Mouse (Mus musculus) megakaryocyte, embryonic 14.5 days (primary cell): ENCODE results near the gene Ceacam11. TPM values are rescaled to one million over a fixed set of nuclear protein-coding genes. Genes with fewer than 3 reads are reported as not detected.
"Not testable (repeated sequence)": the region's sequence is repeated elsewhere in the genome, so short reads cannot be mapped to it uniquely, and the experiment has no call there.

Experiments used
- H3K27me3 ChIP-seq: replicated peaks from 2 replicates; pipeline ENCODE3; 2012; ENCODE audit warnings: inconsistent platforms
- H3K36me3 ChIP-seq: replicated peaks from 2 replicates; pipeline ENCODE3; 2012; ENCODE audit warnings: low read length, inconsistent platforms, mixed read lengths
- H3K4me1 ChIP-seq: 2 replicates; pipeline ENCODE4 v1.6.1; 2012; ENCODE audit warnings: inconsistent platforms
- H3K4me3 ChIP-seq: replicated peaks from 2 replicates; pipeline ENCODE3; 2012; ENCODE audit warnings: moderate library complexity, mild to moderate bottlenecking, inconsistent platforms
- H3K9me3 ChIP-seq: 2 replicates; pipeline ENCODE4 v1.6.1; 2012; ENCODE audit warnings: inconsistent platforms
- FLI1 ChIP-seq: IDR thresholded peaks from 2 replicates; pipeline ENCODE4 v1.6.1; 2012; ENCODE audit warnings: low read length, inconsistent platforms, mixed read lengths
- GATA1 ChIP-seq: IDR thresholded peaks from 3 replicates; pipeline ENCODE4 v1.6.1; 2012; ENCODE audit warnings: mixed read lengths, low read length, inconsistent platforms, borderline replicate concordance
- polyA plus RNA-seq: library from polyadenylated mRNA; stranded (reverse); fragments of >175 nt; gene quantifications from 2 replicates; pipeline ENCODE4 v1.2.3, GENCODE M21; 2012; ENCODE audit warnings: low replicate concordance; ENCODE audit not compliant: insufficient read depth

The Ceacam11 gene
- polyA plus RNA-seq = not detected in 2 replicates

- TF ChIP-seq GATA1 (no peak), FLI1 (no peak)
- Histone ChIP-seq H3K4me3 (no peak within 1 kb of the TSS), H3K9me3 (peaks cover 10% of the 10 kb centered on the region; the same call in 1 of the 2 replicates), H3K4me1 (no peaks in the 10 kb centered on the region), H3K27me3 (no peaks in the 10 kb centered on the region), H3K36me3 (no peaks in the 10 kb centered on the region)
These were observed at the start of gene Ceacam11 for GRCm38 (mm10) chr7:17971824-17972223. Gene Ceacam11 (plus strand): TSS chr7:17972124.

- H3K4me1 ChIP-seq, H3K4me3 ChIP-seq, H3K27me3 ChIP-seq, H3K36me3 ChIP-seq: not testable (repeated sequence)
- H3K9me3 ChIP-seq = peaks cover 12% of the 10 kb centered on the region; the same call in 1 of the 2 replicates
These were observed 29.2 kb downstream of the Ceacam11 start for GRCm38 (mm10) chr7:18001131-18001530.

- Histone ChIP-seq H3K9me3 (peaks cover 12% of the 10 kb centered on the region; the same call in 1 of the 2 replicates), H3K27me3 (no peaks in the 10 kb centered on the region), H3K4me3 (no peak within 1 kb of the TSS), H3K4me1 (no peaks in the 10 kb centered on the region), H3K36me3 (no peaks in the 10 kb centered on the region)
- TF ChIP-seq GATA1 = no peak
- TF ChIP-seq FLI1 = no peak
These were observed 37.7 kb downstream of the Ceacam11 start, which contains the start of gene Ceacam13 for GRCm38 (mm10) chr7:18009589-18009988. Gene Ceacam13 (plus strand): TSS chr7:18009889.

Other genes with a start within 250 kb of the Ceacam11 start
- gene Ceacam14, start 159.5 kb upstream of the Ceacam11 start, polyA plus RNA-seq = not detected in 2 replicates
- not detected in 2 replicates for gene Gm5155, start 100.4 kb upstream of the Ceacam11 start, polyA plus RNA-seq
- gene Ceacam13, start 37.8 kb downstream of the Ceacam11 start, polyA plus RNA-seq = not detected in 2 replicates
- gene Ceacam12, start 93.8 kb downstream of the Ceacam11 start, polyA plus RNA-seq = not detected in 2 replicates
- not detected in 2 replicates for gene Igfl3, start 204.4 kb downstream of the Ceacam11 start, polyA plus RNA-seq